Mouse (Mus musculus) liver, postnatal 0 days (tissue): Measurements from ENCODE around the gene Slc26a10. TPM values are rescaled to one million over a fixed set of nuclear protein-coding genes. Genes with fewer than 3 reads are reported as not detected.

Experiments used
- ATAC-seq: fragments of 200-750 bp; cut with Nextera tagmentation; 2 replicates; pipeline ENCODE4 v1.8.0; 2017; ENCODE audit warnings: mild to moderate bottlenecking, moderate library complexity
- DNase-seq: peaks from one replicate; pipeline ENCODE4 v3.0.0-alpha.2; 2016
- H3K27ac ChIP-seq: fragments of 300-500 bp; sonication (generic); 2 replicates; pipeline ENCODE4 v1.5.1; 2014; ENCODE audit warnings: antibody characterized with exemption, moderate library complexity, mild to moderate bottlenecking, low read depth
- H3K27me3 ChIP-seq: fragments of 300-500 bp; sonication (generic); 2 replicates; pipeline ENCODE4 v1.6.1; 2014; ENCODE audit warnings: low read length, control low read depth, mixed read lengths; ENCODE audit not compliant: insufficient read depth
- H3K36me3 ChIP-seq: fragments of 300-500 bp; sonication (generic); replicated peaks from 2 replicates; pipeline ENCODE4 v1.6.1; 2014; ENCODE audit warnings: mild to moderate bottlenecking, control low read depth, low read length, moderate library complexity, mixed read lengths; ENCODE audit not compliant: insufficient read depth
- H3K4me1 ChIP-seq: fragments of 300-500 bp; sonication (generic); 2 replicates; pipeline ENCODE4 v1.6.1; 2014; ENCODE audit warnings: antibody characterized with exemption, mild to moderate bottlenecking, control low read depth; ENCODE audit not compliant: insufficient read depth
- H3K4me2 ChIP-seq: fragments of 300-500 bp; sonication (generic); 2 replicates; pipeline ENCODE4 v1.6.1; 2014; ENCODE audit warnings: low read depth, mild to moderate bottlenecking, low read length, moderate library complexity, mixed read lengths
- H3K4me3 ChIP-seq: fragments of 300-500 bp; sonication (generic); 2 replicates; pipeline ENCODE4 v1.5.1; 2014; ENCODE audit warnings: low read depth, low read length
- H3K9ac ChIP-seq: fragments of 300-500 bp; sonication (generic); replicated peaks from 2 replicates; pipeline ENCODE4 v1.6.1; 2014; ENCODE audit warnings: mild to moderate bottlenecking, moderate library complexity
- H3K9me3 ChIP-seq: fragments of 300-500 bp; sonication (generic); 2 replicates; pipeline ENCODE4 v1.6.1; 2016; ENCODE audit warnings: mild to moderate bottlenecking, control low read depth, low read length, mixed read lengths
- CTCF ChIP-seq: sonication (generic); IDR thresholded peaks from 2 replicates; pipeline ENCODE4 v1.5.1; 2016; ENCODE audit warnings: antibody characterized with exemption, low read depth
- EP300 ChIP-seq: IDR thresholded peaks from 2 replicates; pipeline ENCODE4 v1.6.1; 2016; ENCODE audit warnings: antibody characterized with exemption, low read depth, mild to moderate bottlenecking
- WGBS: fragments of 180-500 bp; shearing (Covaris S2); extraction: QIAGEN DNeasy Blood & Tissue Kit; methylation state at CpG from one replicate; pipeline ENCODE4 v1.1.7; 2014; ENCODE audit not compliant: insufficient replicate concordance; 5-methylcytosine and 5-hydroxymethylcytosine counted together
- polyA plus RNA-seq: library from polyadenylated mRNA; unstranded; fragments of >200 nt; fragmentation: Nextera tagmentation; extraction: Ambion mirVana; gene quantifications from 2 replicates; pipeline ENCODE4 v1.2.1, GENCODE M21; 2015

Gene Slc26a10
- polyA plus RNA-seq, 1 experiment from 2014 or later: 2.0 TPM

DNA sequence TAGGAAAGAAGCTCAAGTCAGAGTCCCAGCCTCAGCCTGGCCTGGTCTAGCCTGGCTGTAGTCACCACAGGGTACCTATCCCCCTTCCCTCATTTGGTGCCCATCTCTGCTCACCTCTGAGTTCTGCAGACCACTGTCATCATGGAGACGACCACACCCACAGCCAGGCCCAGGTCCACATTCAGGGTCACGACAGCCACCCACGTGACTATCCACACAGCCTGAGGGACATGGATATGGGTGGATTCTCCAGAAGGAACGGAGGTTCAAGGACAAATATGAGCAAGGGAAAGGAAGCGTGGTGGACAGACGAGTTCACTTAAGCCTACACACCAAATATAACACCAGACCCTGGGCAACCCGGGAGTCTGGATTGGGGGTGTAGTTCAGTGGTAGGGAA, 6.3 kb downstream of the Slc26a10 start:
- Histone ChIP-seq H3K36me3 (peaks cover 10% of the 10 kb centered on the region), H3K4me3 (no peak overlapping the region), H3K9ac (no peak overlapping the region), H3K9me3 (no peaks in the 10 kb centered on the region), H3K27me3 (peaks cover 29% of the 10 kb centered on the region), H3K4me2 (no peak overlapping the region), H3K4me1 (peaks cover 29% of the 10 kb centered on the region), H3K27ac (no peak overlapping the region)
- no peak for DNase-seq
- ATAC-seq: no peak
- WGBS: 73% methylated on average over 7 of the region's 7 CpGs
- no peak for TF ChIP-seq EP300
- TF ChIP-seq CTCF: no peak

DNA sequence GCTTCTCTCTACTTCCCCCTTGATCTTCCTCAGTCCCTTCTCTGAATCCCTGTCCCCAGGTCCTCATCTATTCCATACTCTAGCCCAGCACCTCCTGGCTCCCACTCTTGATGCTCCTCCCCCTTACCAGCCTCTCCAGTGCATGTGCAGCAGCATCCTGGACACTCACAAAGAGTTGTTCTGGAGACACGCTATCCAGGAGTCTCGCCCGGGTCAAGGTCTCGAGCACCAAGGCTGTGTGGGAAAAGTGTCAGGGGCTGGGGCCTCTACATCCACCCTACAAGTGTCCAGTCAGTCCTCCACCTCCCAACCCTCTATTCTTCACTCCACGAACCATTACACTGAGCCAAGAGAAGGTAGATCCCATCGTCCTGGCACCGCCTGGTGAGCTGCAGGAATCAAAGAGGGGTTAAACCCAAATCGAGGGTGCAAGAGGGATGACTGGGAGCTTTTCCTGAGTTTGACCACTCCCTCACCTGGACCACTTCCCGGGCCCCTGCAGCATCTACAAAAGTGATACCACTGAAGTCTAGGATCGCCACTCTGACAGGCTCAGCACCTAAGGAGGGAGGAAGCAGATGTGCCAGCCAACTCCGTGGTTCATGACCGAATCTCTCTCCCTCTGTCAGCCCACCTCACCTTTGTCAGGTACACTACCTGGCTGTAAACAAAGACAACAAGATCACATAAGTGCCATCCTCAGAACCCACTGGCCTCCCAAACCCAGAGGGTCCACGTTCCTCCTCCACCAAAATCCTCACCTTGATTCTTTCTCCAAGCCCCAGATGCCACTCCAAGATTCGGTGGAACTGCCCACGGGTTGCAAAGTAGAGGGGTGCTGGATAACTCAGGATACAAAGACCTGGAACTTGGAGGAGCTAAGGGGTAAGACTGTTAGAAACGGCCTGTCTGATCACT, 7.0 kb downstream of the Slc26a10 start:
- no peak for TF ChIP-seq EP300
- TF ChIP-seq CTCF: no peak
- no peak overlapping the region for H3K4me2 ChIP-seq
- no peak overlapping the region for H3K4me3 ChIP-seq
- no peak overlapping the region for H3K9ac ChIP-seq
- DNase-seq (no peak), ATAC-seq (no peak)
- peaks cover 16% of the 10 kb centered on the region for H3K36me3 ChIP-seq
- H3K9me3 ChIP-seq: no peaks in the 10 kb centered on the region
- H3K27me3 ChIP-seq: peaks cover 21% of the 10 kb centered on the region
- peaks cover 27% of the 10 kb centered on the region for H3K4me1 ChIP-seq
- WGBS: 71% methylated on average over 16 of the region's 16 CpGs
- H3K27ac ChIP-seq: no peak overlapping the region

DNA sequence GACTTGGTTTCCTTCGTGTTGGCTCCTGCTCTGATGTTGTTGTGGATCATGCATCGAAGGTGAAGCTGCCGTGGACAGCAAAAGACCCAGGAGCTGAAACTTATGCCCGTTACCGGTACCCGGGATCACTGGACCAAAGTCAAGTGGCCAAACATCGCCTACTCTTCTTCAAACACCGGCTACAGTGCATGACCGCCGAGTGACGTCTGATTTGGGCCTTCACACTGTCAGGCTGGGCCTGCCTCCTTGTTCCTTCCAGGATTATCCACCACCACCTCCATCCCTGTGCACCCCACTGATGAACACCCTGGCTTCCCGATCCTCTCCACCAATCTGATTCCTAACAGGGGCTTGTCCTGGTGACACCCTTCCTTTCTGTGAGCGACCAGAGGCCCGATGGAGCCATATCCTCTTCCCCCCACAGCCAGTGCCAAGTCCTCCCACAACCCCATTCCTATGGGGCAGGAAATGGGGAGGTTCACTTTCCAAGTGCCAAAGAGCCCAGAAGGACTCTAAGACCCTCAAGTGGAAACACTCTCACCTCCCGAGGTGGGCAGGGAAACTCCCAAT, 8.7 kb downstream of the Slc26a10 start:
- no peak overlapping the region for H3K9ac ChIP-seq
- no peak for DNase-seq
- H3K36me3 ChIP-seq: peaks cover 16% of the 10 kb centered on the region
- no peak overlapping the region for H3K27ac ChIP-seq
- TF ChIP-seq CTCF: no peak
- no peak for TF ChIP-seq EP300
- H3K27me3 ChIP-seq: peaks cover 5% of the 10 kb centered on the region; the same call in 1 of the 2 replicates
- H3K9me3 ChIP-seq: no peaks in the 10 kb centered on the region
- no peak overlapping the region for H3K4me2 ChIP-seq
- no peak for ATAC-seq
- no peak overlapping the region for H3K4me3 ChIP-seq
- peaks cover 19% of the 10 kb centered on the region for H3K4me1 ChIP-seq
- 82% methylated on average over 15 of the region's 15 CpGs for WGBS

DNA sequence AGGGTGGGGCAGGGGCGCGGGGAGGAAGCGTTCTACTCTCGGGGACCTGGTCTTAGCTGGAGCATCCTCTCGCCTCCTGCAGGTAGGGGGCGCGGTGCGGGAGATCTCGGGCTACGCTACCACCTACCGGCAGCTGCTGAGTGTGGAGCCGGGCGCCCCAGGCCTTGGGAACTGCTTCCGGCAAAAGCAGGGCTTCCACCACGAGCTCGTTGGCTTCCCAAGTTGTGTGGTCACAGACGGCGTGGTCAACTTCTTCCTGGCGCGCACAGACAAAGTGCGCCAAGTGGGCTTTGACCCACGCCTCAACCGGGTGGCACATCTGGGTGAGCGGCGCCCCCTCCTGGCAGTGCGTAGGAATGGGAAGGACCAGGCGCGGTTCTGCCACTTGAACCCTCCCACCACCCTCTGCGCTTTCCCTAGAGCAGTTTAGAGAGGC, 9.6 kb downstream of the Slc26a10 start:
- H3K4me3 ChIP-seq: peak overlapping the region; percentile 43
- peak overlapping the region; percentile 74 for H3K4me2 ChIP-seq
- H3K9me3 ChIP-seq: no peaks in the 10 kb centered on the region
- H3K9ac ChIP-seq: peak overlapping the region; percentile 13; the same call in 1 of the 2 replicates
- peaks cover 19% of the 10 kb centered on the region for H3K4me1 ChIP-seq
- 3% methylated on average over 29 of the region's 29 CpGs for WGBS
- H3K27me3 ChIP-seq: 0 out of 2 replicates have a peak, but pooled peaks cover 3% of the 10 kb centered on the region
- TF ChIP-seq CTCF: peak; percentile 94
- TF ChIP-seq EP300: peak; percentile 16; the same call in 1 of the 2 replicates
- ATAC-seq (peak; percentile 66), DNase-seq (peak; percentile 88)
- no peak overlapping the region for H3K27ac ChIP-seq
- H3K36me3 ChIP-seq: peaks cover 16% of the 10 kb centered on the region

DNA sequence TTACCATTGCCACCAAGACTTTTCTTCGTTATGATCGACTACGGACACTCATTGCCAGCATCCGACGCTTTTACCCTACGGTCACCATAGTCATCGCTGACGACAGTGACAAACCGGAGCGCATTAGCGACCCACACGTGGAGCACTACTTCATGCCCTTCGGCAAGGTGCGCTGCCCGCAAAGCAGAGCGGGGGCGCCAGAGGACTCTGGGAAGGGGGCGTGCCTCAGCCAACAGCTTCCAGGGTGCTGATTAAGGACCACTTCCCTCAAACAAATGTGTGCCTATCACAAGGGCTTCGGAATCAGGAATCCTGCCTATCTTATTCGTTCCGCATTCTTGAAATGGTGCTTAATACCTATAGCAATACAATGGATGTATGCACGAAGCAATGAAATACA, 10.4 kb downstream of the Slc26a10 start:
- peaks cover 16% of the 10 kb centered on the region for H3K36me3 ChIP-seq
- H3K4me3 ChIP-seq: peak overlapping the region; percentile 43; the same call in 1 of the 2 replicates
- no peak for TF ChIP-seq EP300
- peak; percentile 47 for TF ChIP-seq CTCF
- no peak overlapping the region for H3K9ac ChIP-seq
- WGBS: 27% methylated on average over 22 of the region's 22 CpGs
- ATAC-seq (no peak), DNase-seq (peak; percentile 55)
- H3K4me2 ChIP-seq: peak overlapping the region; percentile 74
- H3K27ac ChIP-seq: no peak overlapping the region
- H3K4me1 ChIP-seq: peaks cover 26% of the 10 kb centered on the region
- H3K9me3 ChIP-seq: no peaks in the 10 kb centered on the region
- 0 out of 2 replicates have a peak, but pooled peaks cover 3% of the 10 kb centered on the region for H3K27me3 ChIP-seq

DNA sequence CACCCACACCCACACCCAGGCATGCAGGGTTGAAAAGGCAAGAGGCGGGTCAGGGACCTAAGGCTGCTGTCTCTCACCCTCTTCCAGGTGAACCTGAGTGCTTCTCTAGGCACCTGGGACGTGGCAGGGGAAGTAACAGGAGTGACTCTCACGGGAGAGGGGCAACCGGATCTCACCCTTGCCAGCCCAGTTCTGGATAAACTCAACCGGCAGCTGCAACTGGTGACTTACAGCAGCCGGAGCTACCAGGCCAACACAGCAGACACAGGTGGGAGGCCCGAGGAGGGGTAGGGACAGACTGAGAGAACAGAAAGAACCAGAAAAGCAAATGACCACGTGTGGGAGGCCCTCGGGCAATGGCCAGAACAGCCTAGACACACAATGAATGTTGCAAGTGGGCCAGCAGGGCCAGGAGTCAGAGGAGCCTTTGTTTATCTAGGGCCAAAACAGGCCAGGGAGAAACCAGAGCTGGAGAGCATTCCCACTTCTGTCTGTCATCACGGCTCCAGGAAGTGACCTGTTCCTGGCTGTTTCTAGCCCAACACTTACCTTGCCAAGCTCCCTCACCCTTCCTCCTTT, 12.7 kb downstream of the Slc26a10 start:
- DNase-seq (peak; percentile 63), ATAC-seq (peak; percentile 46)
- H3K9me3 ChIP-seq: no peaks in the 10 kb centered on the region
- H3K4me2 ChIP-seq: peak overlapping the region; percentile 80
- H3K27ac ChIP-seq: peak overlapping the region; percentile 95
- 0 out of 2 replicates have a peak, but pooled peaks cover 3% of the 10 kb centered on the region for H3K27me3 ChIP-seq
- no peak for TF ChIP-seq CTCF
- no peak for TF ChIP-seq EP300
- WGBS: 45% methylated on average over 10 of the region's 10 CpGs
- peaks cover 16% of the 10 kb centered on the region for H3K36me3 ChIP-seq
- H3K4me1 ChIP-seq: peaks cover 32% of the 10 kb centered on the region
- H3K4me3 ChIP-seq: peak overlapping the region; percentile 66
- peak overlapping the region; percentile 92; the same call in 1 of the 2 replicates for H3K9ac ChIP-seq
